ENCODE assay signal across 11 mouse cellular contexts in genomic region chr1:127958801-127959200, GRCm38 (mm10).
DNase-seq lines count a peak whose midpoint lies in the region; ATAC-seq lines count a peak whose summit lies in the region.
"Had no signal": no experiment of that assay in that cellular context is flagged by ENCODE, and none has a peak within 500 bp of the region (broad histone marks: within the 10 kb centered on the region; RNA-seq: fewer than 3 reads in every experiment).

No protein-coding gene starts in this region.

- 51% methylated on average over 5 of the region's 5 CpGs for WGBS in kidney, embryonic 14.5 days
- 64% methylated on average over 5 of the region's 5 CpGs for WGBS in embryonic facial prominence, embryonic 10.5 days
- 28% methylated on average over 5 of the region's 5 CpGs for WGBS in forebrain, embryonic 13.5 days
- 23% methylated on average over 5 of the region's 5 CpGs for WGBS in midbrain, embryonic 13.5 days

- H3K4me2 ChIP-seq in kidney, embryonic 14.5 days (replicated peaks; ENCODE audit: low read depth, low read length): no peak overlapping the region
- no peak overlapping the region for H3K4me2 ChIP-seq in forebrain, embryonic 13.5 days
- H3K4me2 ChIP-seq in midbrain, embryonic 13.5 days (replicated peaks): peak overlapping the region; percentile 9; the same call in 1 of the 2 replicates
- H3K4me2 ChIP-seq: liver, embryonic 11.5 days had no signal

- H3K27ac ChIP-seq in kidney, embryonic 14.5 days (ENCODE audit: low read depth, low read length): peak overlapping the region; percentile 3; the same call in 1 of the 2 replicates
- H3K27ac ChIP-seq in embryonic facial prominence, embryonic 10.5 days (replicated peaks): peak overlapping the region; percentile 57
- peak overlapping the region; percentile 57 for H3K27ac ChIP-seq in forebrain, embryonic 13.5 days
- peak overlapping the region; percentile 78 for H3K27ac ChIP-seq in midbrain, embryonic 13.5 days

- no peaks in the 10 kb centered on the region for H3K27me3 ChIP-seq in kidney, embryonic 14.5 days (ENCODE audit: control insufficient read depth, insufficient read depth, low read length)
- H3K27me3 ChIP-seq in embryonic facial prominence, embryonic 10.5 days (replicated peaks; ENCODE audit: low read depth, poor library complexity, severe bottlenecking): no peaks in the 10 kb centered on the region
- H3K27me3 ChIP-seq in forebrain, embryonic 13.5 days: no peaks in the 10 kb centered on the region
- H3K27me3 ChIP-seq in midbrain, embryonic 13.5 days: no peaks in the 10 kb centered on the region

- H3K4me3 ChIP-seq in kidney, embryonic 14.5 days (ENCODE audit: low read length): no peak overlapping the region
- H3K4me3 ChIP-seq in embryonic facial prominence, embryonic 10.5 days: no peak overlapping the region
- no peak overlapping the region for H3K4me3 ChIP-seq in forebrain, embryonic 13.5 days
- no peak overlapping the region for H3K4me3 ChIP-seq in midbrain, embryonic 13.5 days (replicated peaks)

- no peaks in the 10 kb centered on the region for H3K9me3 ChIP-seq in kidney, embryonic 14.5 days (ENCODE audit: control insufficient read depth, low read length)
- H3K9me3 ChIP-seq in embryonic facial prominence, embryonic 10.5 days: no peaks in the 10 kb centered on the region
- no peaks in the 10 kb centered on the region for H3K9me3 ChIP-seq in forebrain, embryonic 13.5 days (replicated peaks)
- no peaks in the 10 kb centered on the region for H3K9me3 ChIP-seq in midbrain, embryonic 13.5 days

- no peaks in the 10 kb centered on the region for H3K4me1 ChIP-seq in kidney, embryonic 14.5 days (ENCODE audit: control insufficient read depth, insufficient read depth, low read length)
- H3K4me1 ChIP-seq in embryonic facial prominence, embryonic 10.5 days: peaks cover 12% of the 10 kb centered on the region
- peaks cover 15% of the 10 kb centered on the region for H3K4me1 ChIP-seq in forebrain, embryonic 13.5 days
- peaks cover 18% of the 10 kb centered on the region for H3K4me1 ChIP-seq in midbrain, embryonic 13.5 days (replicated peaks)

- peak; percentile 46; the same call in 1 of the 2 replicates for ATAC-seq in kidney, embryonic 14.5 days (ENCODE audit: low FRiP score, low TSS enrichment)
- ATAC-seq in forebrain, embryonic 13.5 days: peak; percentile 70
- ATAC-seq in midbrain, embryonic 13.5 days: peak; percentile 86
- no peak for ATAC-seq in CD4-positive, CD25-positive, alpha-beta regulatory T cell, adult 4 months
- ATAC-seq: activated CD4-positive, CD25-positive, alpha-beta regulatory T cell, adult 4 months had no signal

- no peak for DNase-seq in kidney, postnatal 36 days
- no peak for DNase-seq in embryonic facial prominence, embryonic 10.5 days (ENCODE audit: low spot score)
- no peak for DNase-seq in adrenal gland, postnatal 36 days
- DNase-seq in left cerebral cortex, adult 8-10 months (ENCODE audit: low spot score in 2 of 2): no peak
- DNase-seq: thymus, postnatal 25 days had no signal

- H3K36me3 ChIP-seq in kidney, embryonic 14.5 days (ENCODE audit: control insufficient read depth, insufficient read depth, low read length): peaks cover 6% of the 10 kb centered on the region; the same call in 1 of the 2 replicates
- peaks cover 59% of the 10 kb centered on the region for H3K36me3 ChIP-seq in embryonic facial prominence, embryonic 10.5 days (replicated peaks)
- H3K36me3 ChIP-seq in forebrain, embryonic 13.5 days (ENCODE audit: poor library complexity, severe bottlenecking): peaks cover 9% of the 10 kb centered on the region; the same call in 1 of the 2 replicates
- 0 out of 2 replicates have a peak, but pooled peaks cover 1% of the 10 kb centered on the region for H3K36me3 ChIP-seq in midbrain, embryonic 13.5 days

- no peak overlapping the region for H3K9ac ChIP-seq in kidney, embryonic 14.5 days (ENCODE audit: low read depth, low read length)
- H3K9ac ChIP-seq in forebrain, embryonic 13.5 days: no peak overlapping the region
- H3K9ac ChIP-seq in midbrain, embryonic 13.5 days (replicated peaks): peak overlapping the region; percentile 37; the same call in 1 of the 2 replicates

Comparison
In these comparisons a context has a peak if more than half of its experiments do, and no peak if none do; other contexts are left out.
1. H3K27ac ChIP-seq: peak in every context shown above with its lines; median percentile 78 in midbrain, embryonic 13.5 days; 57 in embryonic facial prominence, embryonic 10.5 days; 57 in forebrain, embryonic 13.5 days; 3 in kidney, embryonic 14.5 days.